ENCODE assay signal across 24 mouse cellular contexts in the genomic region with DNA sequence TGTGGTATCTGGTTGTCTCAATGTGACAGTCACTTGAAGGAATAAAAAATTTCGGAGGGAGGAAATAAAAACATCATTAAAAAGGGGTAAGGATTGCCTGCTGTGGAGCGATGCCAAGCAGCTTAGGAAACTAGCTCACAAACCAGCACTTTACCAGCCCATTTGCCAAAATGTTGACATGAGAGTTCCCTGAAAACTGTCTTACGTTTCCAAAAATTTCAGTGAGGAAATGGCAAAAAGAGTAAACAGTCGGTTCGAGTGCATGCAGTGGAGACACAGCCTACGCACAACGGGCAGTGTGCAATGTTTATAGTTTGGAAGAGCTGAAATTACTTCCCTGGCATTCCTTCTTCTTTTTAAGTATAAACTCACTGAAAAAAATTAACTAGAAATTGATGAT. TPM values are rescaled to one million over a fixed set of nuclear protein-coding genes. Genes with fewer than 3 reads are reported as not detected.
DNase-seq lines count a peak whose midpoint lies in the region; ATAC-seq and TF ChIP-seq lines count a peak whose summit lies in the region.
"Had no signal": no experiment of that assay in that cellular context is flagged by ENCODE, and none has a peak within 500 bp of the region (broad histone marks: within the 10 kb centered on the region; RNA-seq: fewer than 3 reads in every experiment).

No protein-coding gene starts in this region.

- TF ChIP-seq POLR2A in kidney, adult 2 months (IDR thresholded peaks at IDR 0.05; ENCODE audit: low read depth, low read length), result no peak

- no peak for TF ChIP-seq CTCF in kidney, adult 2 months (conservative IDR thresholded peaks at IDR 0.05; ENCODE audit: insufficient read depth, insufficient read length, low read depth, low read length)

- ATAC-seq in lung, embryonic 15.5 days (ENCODE audit: borderline replicate concordance, extremely low read depth, low FRiP score, low TSS enrichment), result no peak
- no peak for ATAC-seq in embryonic facial prominence, embryonic 12.5 days (ENCODE audit: insufficient number of reproducible peaks, insufficient read depth, low FRiP score, low TSS enrichment)
- ATAC-seq in limb, embryonic 13.5 days (ENCODE audit: low FRiP score, low read depth), result no peak
- ATAC-seq in frontal cortex, adult (ENCODE audit: low TSS enrichment), result no peak
- ATAC-seq: forebrain, embryonic 14.5 days; Patski had no signal

- H3K27ac ChIP-seq in lung, embryonic 15.5 days, result 0 out of 2 replicates have a peak overlapping the region, but pooled peaks have one; percentile 10
- peak overlapping the region; percentile 76 for H3K27ac ChIP-seq in embryonic facial prominence, embryonic 12.5 days
- no peak overlapping the region; the same call in 1 of the 2 replicates for H3K27ac ChIP-seq in limb, embryonic 13.5 days
- H3K27ac ChIP-seq in kidney, adult 2 months (ENCODE audit: insufficient read depth, low read depth, low read length), result no peak overlapping the region
- H3K27ac ChIP-seq: heart, embryonic 10.5 days; hindbrain, embryonic 15.5 days; layer of hippocampus, adult 2 months; limb, embryonic 15.5 days; neural tube, embryonic 12.5 days had no signal

- 38% methylated on average over 7 of the region's 7 CpGs for WGBS in lung, embryonic 15.5 days
- 40% methylated on average over 7 of the region's 7 CpGs for WGBS in embryonic facial prominence, embryonic 12.5 days
- WGBS in limb, embryonic 13.5 days, result 33% methylated on average over 7 of the region's 7 CpGs
- 63% methylated on average over 7 of the region's 7 CpGs for WGBS in kidney, adult 2 months

- H3K4me2 ChIP-seq in lung, embryonic 15.5 days, result peak overlapping the region; percentile 22; the same call in 1 of the 2 replicates
- no peak overlapping the region for H3K4me2 ChIP-seq in embryonic facial prominence, embryonic 12.5 days (replicated peaks)
- H3K4me2 ChIP-seq in limb, embryonic 13.5 days (replicated peaks), result peak overlapping the region; percentile 9; the same call in 1 of the 2 replicates
- H3K4me2 ChIP-seq: hindbrain, embryonic 15.5 days; limb, embryonic 15.5 days; neural tube, embryonic 12.5 days had no signal

- H3K9ac ChIP-seq in lung, embryonic 15.5 days, result no peak overlapping the region
- H3K9ac ChIP-seq in embryonic facial prominence, embryonic 12.5 days, result no peak overlapping the region
- H3K9ac ChIP-seq in limb, embryonic 13.5 days, result no peak overlapping the region
- H3K9ac ChIP-seq: hindbrain, embryonic 15.5 days; limb, embryonic 15.5 days; neural tube, embryonic 12.5 days had no signal

- no peaks in the 10 kb centered on the region for H3K36me3 ChIP-seq in lung, embryonic 15.5 days
- H3K36me3 ChIP-seq in embryonic facial prominence, embryonic 12.5 days, result no peaks in the 10 kb centered on the region
- no peaks in the 10 kb centered on the region for H3K36me3 ChIP-seq in limb, embryonic 13.5 days
- no peaks in the 10 kb centered on the region for H3K36me3 ChIP-seq in kidney, adult 2 months (ENCODE audit: control insufficient read depth, insufficient read depth, low read length)
- H3K36me3 ChIP-seq: heart, embryonic 10.5 days; hindbrain, embryonic 15.5 days; limb, embryonic 15.5 days; neural tube, embryonic 12.5 days had no signal

- no peaks in the 10 kb centered on the region for H3K9me3 ChIP-seq in lung, embryonic 15.5 days
- no peaks in the 10 kb centered on the region for H3K9me3 ChIP-seq in embryonic facial prominence, embryonic 12.5 days
- no peaks in the 10 kb centered on the region for H3K9me3 ChIP-seq in limb, embryonic 13.5 days
- H3K9me3 ChIP-seq: heart, embryonic 10.5 days; hindbrain, embryonic 15.5 days; limb, embryonic 15.5 days; neural tube, embryonic 12.5 days had no signal

- H3K4me3 ChIP-seq in lung, embryonic 15.5 days, result no peak overlapping the region
- H3K4me3 ChIP-seq in embryonic facial prominence, embryonic 12.5 days, result no peak overlapping the region
- no peak overlapping the region for H3K4me3 ChIP-seq in limb, embryonic 13.5 days
- no peak overlapping the region for H3K4me3 ChIP-seq in kidney, adult 2 months (ENCODE audit: insufficient read depth, low read depth, low read length)
- H3K4me3 ChIP-seq: heart, embryonic 10.5 days; hindbrain, embryonic 15.5 days; layer of hippocampus, adult 2 months; limb, embryonic 15.5 days; neural tube, embryonic 12.5 days had no signal

- H3K4me1 ChIP-seq in lung, embryonic 15.5 days, result no peaks in the 10 kb centered on the region
- no peaks in the 10 kb centered on the region for H3K4me1 ChIP-seq in embryonic facial prominence, embryonic 12.5 days
- peaks cover 11% of the 10 kb centered on the region for H3K4me1 ChIP-seq in limb, embryonic 13.5 days
- no peaks in the 10 kb centered on the region for H3K4me1 ChIP-seq in kidney, adult 2 months (ENCODE audit: control insufficient read depth, insufficient read depth, low read length)
- H3K4me1 ChIP-seq: heart, embryonic 10.5 days; hindbrain, embryonic 15.5 days; neural tube, embryonic 12.5 days had no signal

- no peaks in the 10 kb centered on the region for H3K27me3 ChIP-seq in lung, embryonic 15.5 days
- no peaks in the 10 kb centered on the region for H3K27me3 ChIP-seq in embryonic facial prominence, embryonic 12.5 days
- H3K27me3 ChIP-seq in limb, embryonic 13.5 days, result no peaks in the 10 kb centered on the region
- H3K27me3 ChIP-seq in kidney, adult 2 months (replicated peaks; ENCODE audit: control insufficient read depth, insufficient read depth, low read length), result no peaks in the 10 kb centered on the region
- H3K27me3 ChIP-seq: hindbrain, embryonic 15.5 days; limb, embryonic 15.5 days; neural tube, embryonic 12.5 days had no signal

- no peak for DNase-seq in lung, postnatal 4 days
- peak; percentile 3 for DNase-seq in skeletal muscle tissue, adult 2 months (ENCODE audit: low read depth, low spot score)
- DNase-seq in kidney, adult 2 months, result no peak
- no peak for DNase-seq in thymus, postnatal 0 days (ENCODE audit: low spot score)
- DNase-seq: adrenal gland, adult 2 months; cerebellum, adult 8-10 months; cerebellum, postnatal 36 days; gastrocnemius, postnatal 10 days; kidney, adult 8-10 months; kidney, postnatal 25 days; midbrain, embryonic 14.5 days; right cerebral cortex, postnatal 25 days; thymus, postnatal 14 days had no signal

RNA-seq across cellular contexts. Expression of gene Rps12, which starts 32.9 kb away (rescaled TPM):
- polyA plus RNA-seq in lung, embryonic 15.5 days (2015; fragmentation: Nextera tagmentation; extraction: Ambion mirVana), result 166 and 180 TPM in 2 replicates
- polyA plus RNA-seq in embryonic facial prominence, embryonic 12.5 days (2016; fragmentation: Nextera tagmentation; extraction: Ambion mirVana), result 154 and 172 TPM in 2 replicates
- 174 and 179 TPM in 2 replicates for polyA plus RNA-seq in limb, embryonic 13.5 days (2015; fragmentation: Nextera tagmentation; extraction: Ambion mirVana)
- 901 and 1,136 TPM in 2 replicates for polyA plus RNA-seq in kidney, adult 2 months (2012; rRNA removed)
- 326 and 332 TPM in 2 replicates for polyA plus RNA-seq in thymus, postnatal 0 days (2015; fragmentation: Nextera tagmentation; extraction: Ambion mirVana)

RNA-seq across cellular contexts. Expression of gene Slc18b1, which starts 42.6 kb away (rescaled TPM):
- polyA plus RNA-seq in lung, embryonic 15.5 days (2015; fragmentation: Nextera tagmentation; extraction: Ambion mirVana), result 16.7 and 20.1 TPM in 2 replicates
- polyA plus RNA-seq in embryonic facial prominence, embryonic 12.5 days (2016; fragmentation: Nextera tagmentation; extraction: Ambion mirVana), result 22.4 and 24.2 TPM in 2 replicates
- 16.6 and 18.1 TPM in 2 replicates for polyA plus RNA-seq in limb, embryonic 13.5 days (2015; fragmentation: Nextera tagmentation; extraction: Ambion mirVana)
- 14.8 and 15.6 TPM in 2 replicates for polyA plus RNA-seq in kidney, adult 2 months (2012; rRNA removed)
- 0.42 and 0.63 TPM in 2 replicates for polyA plus RNA-seq in thymus, postnatal 0 days (2015; fragmentation: Nextera tagmentation; extraction: Ambion mirVana)

Comparison
In these comparisons a context has a peak if more than half of its experiments do, and no peak if none do; other contexts are left out.
1. H3K27ac ChIP-seq: peak in lung, embryonic 15.5 days (single experiment) and embryonic facial prominence, embryonic 12.5 days (single experiment); none in limb, embryonic 13.5 days (single experiment) and kidney, adult 2 months (single experiment).